Mouse (Mus musculus) liver, embryonic 11.5 days (tissue): Measurements from ENCODE around the gene Cd72. TPM values are rescaled to one million over a fixed set of nuclear protein-coding genes. Genes with fewer than 3 reads are reported as not detected.

Experiments
- ATAC-seq: fragments of 200-750 bp; cut with Nextera tagmentation; replicated peaks from 2 replicates; pipeline ENCODE4 v1.8.0; 2017; ENCODE audit warnings: moderate number of reproducible peaks, mild to moderate bottlenecking, moderate TSS enrichment, moderate library complexity; ENCODE audit not compliant: low FRiP score
- DNase-seq: peaks from one replicate; pipeline ENCODE4 v3.0.0-alpha.2; 2017; ENCODE audit warnings: low spot score
- H3K27ac ChIP-seq: fragments of 300-500 bp; sonication (generic); 2 replicates; pipeline ENCODE4 v1.5.1; 2014; ENCODE audit warnings: mild to moderate bottlenecking, low read depth, low read length, control low read depth
- H3K27me3 ChIP-seq: fragments of 300-500 bp; sonication (generic); replicated peaks from 2 replicates; pipeline ENCODE4 v1.6.1; 2014; ENCODE audit warnings: low read length, mixed read lengths; ENCODE audit not compliant: control insufficient read depth, insufficient read depth
- H3K36me3 ChIP-seq: fragments of 300-500 bp; sonication (generic); 2 replicates; pipeline ENCODE4 v1.6.1; 2014; ENCODE audit warnings: mild to moderate bottlenecking, low read length, moderate library complexity, mixed read lengths; ENCODE audit not compliant: control insufficient read depth, insufficient read depth
- H3K4me1 ChIP-seq: fragments of 300-500 bp; sonication (generic); replicated peaks from 2 replicates; pipeline ENCODE4 v1.6.1; 2014; ENCODE audit warnings: low read length, mixed read lengths; ENCODE audit not compliant: control insufficient read depth, insufficient read depth
- H3K4me2 ChIP-seq: fragments of 300-500 bp; sonication (generic); 2 replicates; pipeline ENCODE4 v1.6.1; 2014; ENCODE audit warnings: mild to moderate bottlenecking, control low read depth, moderate library complexity
- H3K4me3 ChIP-seq: fragments of 300-500 bp; sonication (generic); 2 replicates; pipeline ENCODE4 v1.5.1; 2014; ENCODE audit warnings: low read depth, low read length, control low read depth
- H3K9ac ChIP-seq: fragments of 300-500 bp; sonication (generic); 2 replicates; pipeline ENCODE4 v1.6.1; 2014; ENCODE audit warnings: low read depth, low read length, control low read depth
- H3K9me3 ChIP-seq: fragments of 300-500 bp; sonication (generic); 2 replicates; pipeline ENCODE4 v1.6.1; 2016; ENCODE audit warnings: low read length, inconsistent platforms, mixed read lengths; ENCODE audit not compliant: control insufficient read depth
- WGBS: fragments of 180-500 bp; shearing (Covaris S2); extraction: QIAGEN DNeasy Blood & Tissue Kit; methylation state at CpG from one replicate; pipeline ENCODE4 v1.1.7; 2014; 5-methylcytosine and 5-hydroxymethylcytosine counted together
- polyA plus RNA-seq: library from polyadenylated mRNA; unstranded; fragments of >200 nt; fragmentation: Nextera tagmentation; extraction: Ambion mirVana; gene quantifications from 2 replicates; pipeline ENCODE4 v1.2.1, GENCODE M21; 2014

Cd72 gene
- polyA plus RNA-seq, 1 experiment from 2014 or later, result 1.3 TPM

DNA sequence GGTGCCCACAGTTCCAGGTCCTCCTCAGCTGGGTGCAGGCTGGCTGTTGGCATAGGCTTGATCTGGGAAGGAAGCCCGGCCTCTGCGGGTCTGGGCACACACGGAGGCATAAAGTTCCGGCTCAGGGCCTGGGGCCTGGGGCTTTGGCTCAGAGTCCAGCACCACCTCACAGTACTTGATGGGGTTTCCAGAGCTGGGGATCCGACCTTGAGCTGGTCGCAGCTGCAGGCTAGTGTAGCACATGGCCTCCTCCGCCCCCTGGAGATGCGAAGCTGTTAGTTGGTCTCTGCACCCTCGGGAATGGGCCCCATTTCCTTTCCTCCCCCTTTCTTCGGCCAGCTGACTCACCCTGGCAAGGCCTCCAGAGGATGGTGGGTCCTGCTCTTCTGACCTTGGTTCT is 28.2 kb upstream of the Cd72 start:
- Histone ChIP-seq H3K4me2 (no peak overlapping the region), H3K4me1 (peaks cover 5% of the 10 kb centered on the region), H3K4me3 (no peak overlapping the region), H3K36me3 (no peaks in the 10 kb centered on the region), H3K27me3 (no peaks in the 10 kb centered on the region), H3K9me3 (no peaks in the 10 kb centered on the region), H3K27ac (no peak overlapping the region), H3K9ac (no peak overlapping the region)
- no peak for ATAC-seq
- WGBS, result 63% methylated on average over 10 of the region's 10 CpGs
- no peak for DNase-seq

DNA sequence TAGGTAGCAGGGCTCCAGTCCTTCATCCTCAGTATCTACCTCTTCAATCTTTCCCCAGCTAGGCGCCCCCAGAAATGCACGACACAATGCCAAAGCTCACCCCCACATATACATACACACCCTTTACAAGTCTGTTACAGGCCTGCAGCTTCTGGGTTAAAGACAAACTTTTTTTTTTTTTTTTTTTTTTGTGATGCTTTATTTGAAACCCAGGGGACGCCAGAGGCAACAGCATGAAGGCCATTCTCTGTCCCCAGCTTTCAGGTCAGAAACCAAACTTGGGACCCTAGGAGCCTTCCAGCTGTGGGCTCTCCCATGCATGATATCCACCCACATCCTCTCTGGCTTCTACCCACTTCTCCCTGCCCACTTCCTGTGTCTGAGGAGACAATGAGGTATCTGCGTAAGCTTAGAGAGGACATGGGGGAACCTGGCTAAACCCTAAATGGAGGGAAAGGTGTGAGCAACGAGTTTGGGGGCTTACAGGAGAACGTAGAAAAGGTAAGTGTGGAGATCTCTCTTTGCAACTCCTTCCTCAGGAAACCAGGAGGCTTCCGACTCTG is 27.5 kb upstream of the Cd72 start:
- no peak for ATAC-seq
- no peak for DNase-seq
- Histone ChIP-seq H3K27me3 (no peaks in the 10 kb centered on the region), H3K9me3 (no peaks in the 10 kb centered on the region), H3K4me1 (peaks cover 5% of the 10 kb centered on the region), H3K4me2 (no peak overlapping the region), H3K36me3 (no peaks in the 10 kb centered on the region), H3K27ac (no peak overlapping the region), H3K9ac (no peak overlapping the region), H3K4me3 (no peak overlapping the region)
- 56% methylated on average over 7 of the region's 7 CpGs for WGBS

DNA sequence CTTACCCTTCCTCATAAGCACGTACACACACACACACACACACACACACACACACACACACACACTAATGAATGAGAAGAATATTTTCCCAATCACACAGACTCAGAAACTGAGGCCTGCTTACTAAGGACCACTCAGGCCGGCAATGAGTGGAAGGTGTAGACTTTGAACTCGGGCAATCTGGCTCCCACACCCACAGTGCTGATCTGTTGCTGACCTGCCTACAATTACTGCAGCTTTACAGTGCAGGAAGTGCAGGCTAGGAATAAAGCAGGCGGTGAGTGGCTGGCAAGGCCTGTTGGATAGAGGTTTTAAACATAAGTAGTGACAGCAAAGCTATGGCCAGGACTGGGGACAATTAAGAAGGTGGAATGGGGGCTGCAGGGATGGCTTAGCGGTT is 26.6 kb upstream of the Cd72 start:
- H3K9me3 ChIP-seq, result no peaks in the 10 kb centered on the region
- H3K4me2 ChIP-seq, result no peak overlapping the region
- no peak overlapping the region for H3K27ac ChIP-seq
- WGBS, result 80% methylated on average over 5 of the region's 5 CpGs
- DNase-seq, result no peak
- peaks cover 5% of the 10 kb centered on the region for H3K4me1 ChIP-seq
- no peaks in the 10 kb centered on the region for H3K36me3 ChIP-seq
- no peak for ATAC-seq
- no peaks in the 10 kb centered on the region for H3K27me3 ChIP-seq
- no peak overlapping the region for H3K9ac ChIP-seq
- no peak overlapping the region for H3K4me3 ChIP-seq

DNA sequence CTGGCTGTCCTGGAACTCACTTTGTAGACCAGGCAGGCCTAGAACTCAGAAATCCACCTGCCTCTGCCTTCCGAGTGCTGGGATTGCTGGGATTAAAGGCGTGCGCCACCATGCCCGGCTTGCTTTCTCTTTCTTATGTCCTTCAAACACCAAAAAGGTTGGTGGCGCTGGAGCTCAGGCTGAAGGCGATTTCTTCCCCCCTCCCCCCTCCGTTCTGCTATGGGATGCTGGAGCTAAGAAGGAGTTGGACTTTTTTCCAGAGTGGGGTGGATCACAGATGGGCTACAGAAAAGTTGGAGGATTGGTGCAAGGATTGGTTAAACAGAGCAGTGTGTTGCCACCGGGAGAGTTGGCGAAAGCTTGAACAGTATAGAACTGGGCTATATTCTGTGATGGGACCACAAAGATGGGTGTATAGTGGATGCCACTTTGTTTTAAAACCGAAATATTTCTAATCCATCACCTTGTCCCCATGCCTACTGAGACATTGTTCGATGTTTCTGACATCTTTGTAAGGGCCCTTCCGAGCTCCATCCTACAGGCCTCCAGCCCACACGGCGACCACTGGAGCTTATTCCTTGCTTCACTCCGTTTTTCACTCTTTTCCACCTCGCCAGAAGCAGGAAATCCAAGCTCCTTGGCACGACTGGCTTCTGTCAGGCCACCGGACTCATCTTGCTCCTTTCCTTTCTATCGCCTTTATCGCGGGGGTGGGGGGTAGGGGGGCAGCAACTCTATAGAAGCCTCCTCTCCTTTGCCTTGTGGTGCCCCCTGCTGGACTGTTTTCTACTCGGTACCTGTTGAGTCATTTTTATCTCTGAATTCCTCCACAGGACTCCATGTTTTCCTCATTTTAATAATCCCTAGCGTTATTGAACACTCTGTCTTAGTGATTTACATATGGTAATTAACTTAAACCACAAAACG is 24.7 kb upstream of the Cd72 start:
- H3K4me3 ChIP-seq, result no peak overlapping the region; the same call in 1 of the 2 replicates
- no peaks in the 10 kb centered on the region for H3K36me3 ChIP-seq
- WGBS, result 37% methylated on average over 24 of the region's 24 CpGs
- H3K27ac ChIP-seq, result no peak overlapping the region
- no peak overlapping the region for H3K9ac ChIP-seq
- ATAC-seq, result no peak
- H3K27me3 ChIP-seq, result no peaks in the 10 kb centered on the region
- peak; percentile 62 for DNase-seq
- peak overlapping the region; percentile 63 for H3K4me2 ChIP-seq
- H3K4me1 ChIP-seq, result peaks cover 5% of the 10 kb centered on the region
- H3K9me3 ChIP-seq, result no peaks in the 10 kb centered on the region

DNA sequence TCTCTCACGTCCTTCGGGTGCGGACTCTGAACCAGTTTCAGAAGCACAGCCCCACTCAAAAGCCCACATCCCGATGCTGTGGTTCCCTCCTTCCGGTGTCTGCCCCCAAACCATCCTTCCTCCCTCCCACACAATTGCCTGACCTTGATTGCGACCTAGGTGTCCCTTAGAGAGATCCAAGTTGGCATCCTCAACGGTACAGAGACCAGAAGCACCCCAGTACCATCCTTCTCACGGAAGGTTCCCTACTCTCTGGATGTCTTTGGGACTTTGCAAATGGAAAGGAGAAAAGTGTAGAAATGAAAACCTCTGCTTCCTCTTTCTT is 24.1 kb upstream of the Cd72 start:
- peak overlapping the region; percentile 36 for H3K4me3 ChIP-seq
- 27% methylated on average over 8 of the region's 8 CpGs for WGBS
- no peaks in the 10 kb centered on the region for H3K9me3 ChIP-seq
- peak overlapping the region; percentile 34 for H3K9ac ChIP-seq
- no peaks in the 10 kb centered on the region for H3K36me3 ChIP-seq
- H3K27me3 ChIP-seq, result no peaks in the 10 kb centered on the region
- H3K4me1 ChIP-seq, result peaks cover 5% of the 10 kb centered on the region
- H3K4me2 ChIP-seq, result peak overlapping the region; percentile 63
- no peak overlapping the region for H3K27ac ChIP-seq
- DNase-seq (no peak), ATAC-seq (no peak)

DNA sequence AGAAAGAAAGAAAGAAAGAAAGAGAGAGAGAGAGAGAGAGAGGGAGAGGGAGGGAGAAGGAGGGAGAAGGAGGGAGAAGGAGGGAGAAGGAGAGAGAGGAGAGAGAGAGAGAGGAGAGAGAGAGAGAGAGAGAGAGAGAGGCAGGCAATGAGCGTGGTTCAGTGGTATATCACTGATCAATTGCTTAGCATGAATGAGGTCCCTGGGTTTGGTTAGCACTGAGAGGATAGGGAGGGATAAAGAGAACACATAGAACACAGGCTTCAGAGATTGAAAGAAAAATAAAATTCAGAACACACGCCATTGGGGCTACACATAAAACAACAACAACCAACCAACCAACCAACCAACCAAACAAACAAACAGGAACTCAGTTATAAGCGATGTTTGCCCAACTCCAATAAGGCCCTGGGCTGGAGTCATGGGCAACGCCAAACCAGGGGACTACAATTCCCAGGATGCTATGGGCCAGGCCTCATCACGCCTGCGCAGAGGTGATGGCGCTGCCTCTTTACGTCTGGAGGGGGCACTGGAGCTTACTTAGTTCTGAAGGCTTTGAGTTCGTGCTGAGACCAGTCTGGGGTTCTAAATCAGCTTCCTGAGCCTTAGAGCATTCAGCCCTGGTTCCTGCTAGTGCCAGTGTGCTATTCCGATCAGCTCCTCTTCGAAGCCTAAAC is 23.6 kb upstream of the Cd72 start:
- H3K4me3 ChIP-seq, result peak overlapping the region; percentile 36
- peaks cover 5% of the 10 kb centered on the region for H3K4me1 ChIP-seq
- no peaks in the 10 kb centered on the region for H3K9me3 ChIP-seq
- H3K27ac ChIP-seq, result no peak overlapping the region
- H3K36me3 ChIP-seq, result no peaks in the 10 kb centered on the region
- 17% methylated on average over 11 of the region's 11 CpGs for WGBS
- peak overlapping the region; percentile 34 for H3K9ac ChIP-seq
- peak; percentile 73 for DNase-seq
- peak overlapping the region; percentile 63 for H3K4me2 ChIP-seq
- peak; percentile 94 for ATAC-seq
- H3K27me3 ChIP-seq, result no peaks in the 10 kb centered on the region

DNA sequence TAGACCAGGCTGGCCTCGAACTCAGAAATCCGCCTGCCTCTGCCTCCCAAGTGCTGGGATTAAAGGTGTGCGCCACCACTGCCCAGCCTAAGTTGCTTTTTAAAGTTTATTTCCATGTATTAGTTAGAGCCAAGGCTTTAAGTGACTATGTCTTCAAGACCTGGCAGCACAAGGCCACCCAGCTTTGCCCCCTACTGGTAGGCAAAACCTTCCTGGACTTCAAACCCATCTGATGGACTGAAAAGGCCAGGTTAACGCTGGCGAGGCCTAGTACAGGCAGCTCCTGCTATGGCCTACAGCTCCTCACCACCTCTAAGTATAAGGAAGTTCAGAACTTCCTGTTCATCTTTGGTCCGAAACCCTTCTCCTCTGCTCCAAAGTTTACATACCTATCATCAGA is 22.2 kb upstream of the Cd72 start:
- H3K9ac ChIP-seq, result no peak overlapping the region
- WGBS, result 86% methylated on average over 6 of the region's 6 CpGs
- H3K27me3 ChIP-seq, result no peaks in the 10 kb centered on the region
- H3K27ac ChIP-seq, result no peak overlapping the region
- no peaks in the 10 kb centered on the region for H3K36me3 ChIP-seq
- H3K4me2 ChIP-seq, result no peak overlapping the region
- ATAC-seq, result no peak
- peaks cover 5% of the 10 kb centered on the region for H3K4me1 ChIP-seq
- no peaks in the 10 kb centered on the region for H3K9me3 ChIP-seq
- no peak for DNase-seq
- no peak overlapping the region for H3K4me3 ChIP-seq

DNA sequence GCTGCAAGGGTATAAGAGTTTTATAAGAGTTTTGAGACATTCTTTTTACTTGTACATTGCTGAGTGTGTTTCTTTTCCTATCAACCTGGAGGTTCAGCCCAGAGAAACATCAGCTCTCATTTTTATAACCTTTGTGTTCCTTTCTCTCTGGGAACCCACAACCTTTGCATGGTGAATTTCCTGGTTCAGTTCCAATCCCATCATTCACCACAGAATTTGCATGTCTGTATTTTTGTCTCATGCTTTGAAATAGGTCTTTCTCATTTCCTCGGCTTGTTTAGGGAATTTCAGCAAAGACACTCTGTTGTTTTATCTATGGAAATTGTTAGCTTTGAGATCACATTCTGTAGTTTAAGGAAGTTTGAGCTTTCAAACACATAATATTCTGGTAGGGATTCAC is 19.2 kb upstream of the Cd72 start:
- 75% methylated on average over 1 of the region's 1 CpGs for WGBS

More for the DNA sequence above, 19.2 kb upstream of the Cd72 start:
- Histone ChIP-seq H3K4me2 (no peak overlapping the region), H3K9me3 (no peaks in the 10 kb centered on the region), H3K4me1 (peaks cover 3% of the 10 kb centered on the region; the same call in 1 of the 2 replicates), H3K9ac (no peak overlapping the region), H3K36me3 (no peaks in the 10 kb centered on the region), H3K27me3 (no peaks in the 10 kb centered on the region), H3K4me3 (no peak overlapping the region), H3K27ac (no peak overlapping the region)
- DNase-seq (no peak), ATAC-seq (no peak)
